Mouse (Mus musculus) forebrain, embryonic 14.5 days (tissue): ENCODE results near the gene Kcnip1. TPM values are rescaled to one million over a fixed set of nuclear protein-coding genes. Genes with fewer than 3 reads are reported as not detected.

Source experiments
- ATAC-seq: fragments of 200-750 bp; cut with Nextera tagmentation; 2 replicates; pipeline ENCODE4 v1.8.0; 2017; ENCODE audit warnings: mild to moderate bottlenecking, moderate library complexity
- DNase-seq: peaks from one replicate; pipeline ENCODE4 v3.0.0-alpha.2; 2015; ENCODE audit warnings: low spot score
- H3K27ac ChIP-seq: fragments of 300-500 bp; sonication (generic); 2 replicates; pipeline ENCODE4 v1.5.1; 2014; ENCODE audit warnings: low read depth, mild to moderate bottlenecking, control low read depth, low read length, moderate library complexity
- H3K27me3 ChIP-seq: fragments of 300-500 bp; sonication (generic); replicated peaks from 2 replicates; pipeline ENCODE4 v1.6.1; 2014; ENCODE audit warnings: low read length, control low read depth, mixed read lengths; ENCODE audit not compliant: control insufficient read depth, insufficient read depth
- H3K36me3 ChIP-seq: fragments of 300-500 bp; sonication (generic); 2 replicates; pipeline ENCODE4 v1.6.1; 2014; ENCODE audit warnings: low read length, control low read depth; ENCODE audit not compliant: control insufficient read depth, insufficient read depth
- H3K4me1 ChIP-seq: fragments of 300-500 bp; sonication (generic); 2 replicates; pipeline ENCODE4 v1.6.1; 2014; ENCODE audit warnings: antibody characterized with exemption, low read length, control low read depth; ENCODE audit not compliant: control insufficient read depth, insufficient read depth
- H3K4me2 ChIP-seq: fragments of 300-500 bp; sonication (generic); 2 replicates; pipeline ENCODE4 v1.6.1; 2014; ENCODE audit warnings: mild to moderate bottlenecking, control low read depth, low read length
- H3K4me3 ChIP-seq: fragments of 300-500 bp; sonication (generic); 2 replicates; pipeline ENCODE4 v1.5.1; 2014; ENCODE audit warnings: low read depth, low read length, control low read depth
- H3K9ac ChIP-seq: fragments of 300-500 bp; sonication (generic); 2 replicates; pipeline ENCODE4 v1.6.1; 2014; ENCODE audit warnings: mild to moderate bottlenecking, low read length, control low read depth, moderate library complexity
- H3K9me3 ChIP-seq: fragments of 300-500 bp; sonication (generic); replicated peaks from 2 replicates; pipeline ENCODE4 v1.6.1; 2016; ENCODE audit warnings: low read length, control low read depth, mixed read lengths; ENCODE audit not compliant: control insufficient read depth
- WGBS: fragments of 180-500 bp; shearing (Covaris S2); extraction: QIAGEN DNeasy Blood & Tissue Kit; methylation state at CpG from one replicate; pipeline ENCODE4 v1.1.7; 2014; 5-methylcytosine and 5-hydroxymethylcytosine counted together
- polyA plus RNA-seq: library from polyadenylated mRNA; unstranded; fragments of >200 nt; fragmentation: Nextera tagmentation; extraction: Ambion mirVana; gene quantifications from 2 replicates; pipeline ENCODE4 v1.2.1, GENCODE M21; 2014

Gene Kcnip1
- polyA plus RNA-seq, 1 experiment from 2014 or later: 55.7 TPM

GRCm38 (mm10) chr11:33955982-33956381 is 37.0 kb downstream of the Kcnip1 start:
- Histone ChIP-seq H3K4me1 (0 out of 2 replicates have a peak, but pooled peaks cover 3% of the 10 kb centered on the region), H3K27me3 (no peaks in the 10 kb centered on the region), H3K27ac (no peak overlapping the region), H3K9me3 (no peaks in the 10 kb centered on the region), H3K36me3 (no peaks in the 10 kb centered on the region), H3K4me3 (no peak overlapping the region), H3K9ac (no peak overlapping the region), H3K4me2 (no peak overlapping the region)
- DNase-seq: no peak
- 72% methylated on average over 4 of the region's 4 CpGs for WGBS
- no peak for ATAC-seq

- H3K36me3 ChIP-seq: no peaks in the 10 kb centered on the region
- 0 out of 2 replicates have a peak, but pooled peaks cover 3% of the 10 kb centered on the region for H3K4me1 ChIP-seq
- DNase-seq (no peak), ATAC-seq (no peak)
- H3K9ac ChIP-seq: no peak overlapping the region
- H3K9me3 ChIP-seq: no peaks in the 10 kb centered on the region
- H3K27ac ChIP-seq: no peak overlapping the region
- no peak overlapping the region for H3K4me3 ChIP-seq
- H3K4me2 ChIP-seq: no peak overlapping the region
- H3K27me3 ChIP-seq: no peaks in the 10 kb centered on the region
- WGBS: 76% methylated on average over 8 of the region's 8 CpGs
Measured at GRCm38 (mm10) chr11:33951684-33952625, 41.0 kb downstream of the Kcnip1 start.

GRCm38 (mm10) chr11:33951155-33951554 is 41.8 kb downstream of the Kcnip1 start:
- H3K36me3 ChIP-seq: no peaks in the 10 kb centered on the region
- 0 out of 2 replicates have a peak, but pooled peaks cover 3% of the 10 kb centered on the region for H3K4me1 ChIP-seq
- 16% methylated on average over 5 of the region's 5 CpGs for WGBS
- no peak overlapping the region for H3K9ac ChIP-seq
- H3K27ac ChIP-seq: no peak overlapping the region
- no peak overlapping the region for H3K4me3 ChIP-seq
- DNase-seq (peak; percentile 39), ATAC-seq (no peak)
- H3K9me3 ChIP-seq: no peaks in the 10 kb centered on the region
- H3K27me3 ChIP-seq: no peaks in the 10 kb centered on the region
- no peak overlapping the region for H3K4me2 ChIP-seq

- Histone ChIP-seq H3K4me1 (0 out of 2 replicates have a peak, but pooled peaks cover 3% of the 10 kb centered on the region), H3K9me3 (no peaks in the 10 kb centered on the region), H3K4me3 (no peak overlapping the region), H3K4me2 (no peak overlapping the region), H3K36me3 (no peaks in the 10 kb centered on the region), H3K9ac (no peak overlapping the region), H3K27ac (no peak overlapping the region), H3K27me3 (no peaks in the 10 kb centered on the region)
- no peak for ATAC-seq
- whole genome bisulfite sequencing: 83% methylated on average over 4 of the region's 4 CpGs
- DNase-seq: no peak
Measured at GRCm38 (mm10) chr11:33946501-33946900, 46.5 kb downstream of the Kcnip1 start.

GRCm38 (mm10) chr11:33944786-33945328 is 48.1 kb downstream of the Kcnip1 start:
- no peak overlapping the region for H3K9ac ChIP-seq
- WGBS: 88% methylated on average over 9 of the region's 9 CpGs
- H3K36me3 ChIP-seq: no peaks in the 10 kb centered on the region
- no peaks in the 10 kb centered on the region for H3K4me1 ChIP-seq
- H3K4me3 ChIP-seq: no peak overlapping the region
- no peak overlapping the region for H3K27ac ChIP-seq
- ATAC-seq (no peak), DNase-seq (no peak)
- no peak overlapping the region for H3K4me2 ChIP-seq
- H3K27me3 ChIP-seq: no peaks in the 10 kb centered on the region
- H3K9me3 ChIP-seq: no peaks in the 10 kb centered on the region

GRCm38 (mm10) chr11:33944067-33944785 is 48.7 kb downstream of the Kcnip1 start:
- Histone ChIP-seq H3K36me3 (no peaks in the 10 kb centered on the region), H3K27me3 (no peaks in the 10 kb centered on the region), H3K4me3 (no peak overlapping the region), H3K9ac (no peak overlapping the region), H3K4me1 (no peaks in the 10 kb centered on the region), H3K4me2 (no peak overlapping the region), H3K9me3 (no peaks in the 10 kb centered on the region), H3K27ac (no peak overlapping the region)
- WGBS: 71% methylated on average over 4 of the region's 4 CpGs
- DNase-seq (no peak), ATAC-seq (no peak)

GRCm38 (mm10) chr11:33943565-33943964 is 49.4 kb downstream of the Kcnip1 start:
- no peak overlapping the region for H3K9ac ChIP-seq
- ATAC-seq: no peak
- H3K4me1 ChIP-seq: no peaks in the 10 kb centered on the region
- no peak for DNase-seq
- WGBS: 78% methylated on average over 1 of the region's 1 CpGs
- no peaks in the 10 kb centered on the region for H3K36me3 ChIP-seq
- H3K27me3 ChIP-seq: no peaks in the 10 kb centered on the region
- H3K4me2 ChIP-seq: no peak overlapping the region
- no peak overlapping the region for H3K4me3 ChIP-seq
- H3K27ac ChIP-seq: no peak overlapping the region
- no peaks in the 10 kb centered on the region for H3K9me3 ChIP-seq

- no peak overlapping the region for H3K9ac ChIP-seq
- 86% methylated on average over 4 of the region's 4 CpGs for WGBS
- no peaks in the 10 kb centered on the region for H3K4me1 ChIP-seq
- H3K9me3 ChIP-seq: no peaks in the 10 kb centered on the region
- H3K27me3 ChIP-seq: no peaks in the 10 kb centered on the region
- no peak overlapping the region for H3K4me3 ChIP-seq
- H3K36me3 ChIP-seq: no peaks in the 10 kb centered on the region
- no peak overlapping the region for H3K27ac ChIP-seq
- no peak for DNase-seq
- no peak overlapping the region for H3K4me2 ChIP-seq
- ATAC-seq: no peak
Measured at GRCm38 (mm10) chr11:33939456-33940113, 53.4 kb downstream of the Kcnip1 start.
